ENCODE assay signal across 29 mouse cellular contexts in the genomic region with DNA sequence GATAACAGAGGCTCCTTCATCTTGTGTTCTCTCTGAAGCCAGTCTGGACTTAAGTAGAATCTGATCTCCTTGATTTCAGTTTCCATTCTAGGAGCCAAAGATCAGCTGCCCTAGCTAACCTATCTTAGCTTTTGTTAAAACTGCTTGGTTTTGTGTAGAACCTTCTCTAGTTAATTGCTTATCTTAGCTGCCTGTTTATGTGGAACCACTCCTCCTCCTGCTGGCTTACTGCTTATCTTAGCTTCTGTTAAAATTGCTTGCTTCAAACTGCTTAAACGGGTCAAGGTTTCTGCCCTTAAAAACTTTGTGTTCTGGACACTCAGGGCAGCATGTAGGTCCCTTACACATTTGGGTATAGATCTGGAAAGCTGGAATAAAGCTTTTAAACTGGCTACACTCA.
DNase-seq lines count a peak whose midpoint lies in the region; ATAC-seq and TF ChIP-seq lines count a peak whose summit lies in the region.
"Had no signal": no experiment of that assay in that cellular context is flagged by ENCODE, and none has a peak within 500 bp of the region (broad histone marks: within the 10 kb centered on the region; RNA-seq: fewer than 3 reads in every experiment).

No protein-coding gene starts in this region.

- peaks cover 13% of the 10 kb centered on the region for H3K4me1 ChIP-seq in liver, adult 2 months (ENCODE audit: control insufficient read depth, insufficient read depth, low read length)
- H3K4me1 ChIP-seq in liver, embryonic 12.5 days = peaks cover 7% of the 10 kb centered on the region; the same call in 1 of the 2 replicates
- no peaks in the 10 kb centered on the region for H3K4me1 ChIP-seq in stomach, postnatal 0 days (replicated peaks; ENCODE audit: control insufficient read depth, insufficient read depth)
- H3K4me1 ChIP-seq in heart, embryonic 10.5 days = 0 out of 2 replicates have a peak, but pooled peaks cover 5% of the 10 kb centered on the region
- H3K4me1 ChIP-seq: embryonic facial prominence, embryonic 10.5 days; embryonic facial prominence, embryonic 13.5 days; forebrain, embryonic 12.5 days; forebrain, embryonic 15.5 days; hindbrain, embryonic 12.5 days; hindbrain, embryonic 15.5 days had no signal

- peak; percentile 23 for DNase-seq in heart, adult 11 months
- no peak for DNase-seq in heart, adult 9 months (ENCODE audit: low spot score in 2 of 2)
- peak; percentile 10 for DNase-seq in liver, adult 2 months (ENCODE audit: extremely low read depth, low read depth, low spot score)
- no peak for DNase-seq in Patski (ENCODE audit: low read depth, low spot score)
- no peak for DNase-seq in stomach, postnatal 0 days (ENCODE audit: low spot score)
- DNase-seq in gastrocnemius, postnatal 36 days = no peak
- DNase-seq in heart, embryonic 10.5 days (ENCODE audit: low spot score) = no peak
- DNase-seq: adrenal gland, adult 8-10 months; adrenal gland, postnatal 25 days; B cell, adult 2 months; cerebellum, adult 11-12 months; cerebellum, adult 8-10 months; cerebellum, postnatal 10 days; cerebellum, postnatal 36 days; embryo, embryonic 11 days; gastrocnemius, postnatal 10 days; heart, adult 18-20 months had no signal

- no peak overlapping the region for H3K4me2 ChIP-seq in liver, embryonic 12.5 days
- H3K4me2 ChIP-seq in stomach, postnatal 0 days (replicated peaks; ENCODE audit: low read depth) = no peak overlapping the region
- H3K4me2 ChIP-seq: embryonic facial prominence, embryonic 13.5 days; forebrain, embryonic 12.5 days; forebrain, embryonic 15.5 days; heart, embryonic 11.5 days; hindbrain, embryonic 12.5 days; hindbrain, embryonic 15.5 days had no signal

- no peak overlapping the region for H3K4me3 ChIP-seq in liver, adult 2 months (ENCODE audit: insufficient read depth, low read depth, low read length)
- no peak overlapping the region for H3K4me3 ChIP-seq in liver, embryonic 12.5 days
- H3K4me3 ChIP-seq in stomach, postnatal 0 days (ENCODE audit: low read depth, low read length) = no peak overlapping the region
- H3K4me3 ChIP-seq in heart, embryonic 10.5 days = no peak overlapping the region
- H3K4me3 ChIP-seq: embryonic facial prominence, embryonic 10.5 days; embryonic facial prominence, embryonic 13.5 days; erythroblast, embryonic 14.5 days; forebrain, embryonic 12.5 days; forebrain, embryonic 15.5 days; hindbrain, embryonic 12.5 days; hindbrain, embryonic 15.5 days had no signal

- POLR2A ChIA-PET in Patski (lab: Charles Lee) = interaction anchor here (0.6 to 5.6 kb wide), 4 partner anchors 29 to 227 kb away, joined by 3 to 49 read pairs (median 4); partner anchors contain the start of gene Fst

- no peaks in the 10 kb centered on the region for H3K9me3 ChIP-seq in liver, embryonic 12.5 days (replicated peaks)
- H3K9me3 ChIP-seq in stomach, postnatal 0 days (ENCODE audit: control insufficient read depth, low read length) = no peaks in the 10 kb centered on the region
- no peaks in the 10 kb centered on the region for H3K9me3 ChIP-seq in heart, embryonic 10.5 days
- H3K9me3 ChIP-seq: embryonic facial prominence, embryonic 10.5 days; embryonic facial prominence, embryonic 13.5 days; forebrain, embryonic 12.5 days; forebrain, embryonic 15.5 days; G1E; hindbrain, embryonic 12.5 days; hindbrain, embryonic 15.5 days had no signal

- no peak for TF ChIP-seq POLR2A in liver, adult 2 months (IDR thresholded peaks at IDR 0.05; ENCODE audit: extremely low read depth, insufficient read depth, low read length)

- intact Hi-C loops in gastrocnemius, postnatal 36 days (cut with DNase I) = no loop called here

- no peaks in the 10 kb centered on the region for H3K79me2 ChIP-seq in liver, adult 2 months (ENCODE audit: control insufficient read depth, insufficient read depth, low read length)

- 50% methylated on average over 1 of the region's 1 CpGs for WGBS in liver, adult 2 months
- 30% methylated on average over 1 of the region's 1 CpGs for WGBS in liver, embryonic 12.5 days (ENCODE audit: insufficient replicate concordance)
- WGBS in stomach, postnatal 0 days = 51% methylated on average over 1 of the region's 1 CpGs
- 16% methylated on average over 1 of the region's 1 CpGs for WGBS in heart, embryonic 10.5 days

- no peak for TF ChIP-seq EP300 in stomach, postnatal 0 days (optimal IDR thresholded peaks at IDR 0.05)

- CTCF ChIA-PET in Patski (lab: Charles Lee) = interaction anchor here (0.8 to 2.5 kb wide), 8 partner anchors 39 to 991 kb away, joined by 3 to 22 read pairs (median 3); no protein-coding TSS in a partner anchor

- no peak overlapping the region for H3K9ac ChIP-seq in liver, adult 2 months (ENCODE audit: low read depth, low read length)
- H3K9ac ChIP-seq in liver, embryonic 12.5 days = no peak overlapping the region
- no peak overlapping the region for H3K9ac ChIP-seq in stomach, postnatal 0 days (ENCODE audit: low read length)
- H3K9ac ChIP-seq: embryonic facial prominence, embryonic 13.5 days; forebrain, embryonic 12.5 days; forebrain, embryonic 15.5 days; hindbrain, embryonic 12.5 days; hindbrain, embryonic 15.5 days had no signal

- no peaks in the 10 kb centered on the region for H3K27me3 ChIP-seq in liver, adult 2 months (ENCODE audit: control insufficient read depth, insufficient read depth, low read length)
- no peaks in the 10 kb centered on the region for H3K27me3 ChIP-seq in liver, embryonic 12.5 days (replicated peaks)
- no peaks in the 10 kb centered on the region for H3K27me3 ChIP-seq in Patski
- H3K27me3 ChIP-seq in stomach, postnatal 0 days (ENCODE audit: control insufficient read depth, insufficient read depth, low read length) = no peaks in the 10 kb centered on the region
- no peaks in the 10 kb centered on the region for H3K27me3 ChIP-seq in heart, embryonic 10.5 days (ENCODE audit: insufficient read depth, poor library complexity, severe bottlenecking)
- H3K27me3 ChIP-seq: CH12.LX; embryonic facial prominence, embryonic 13.5 days; forebrain, embryonic 12.5 days; forebrain, embryonic 15.5 days; hindbrain, embryonic 12.5 days; hindbrain, embryonic 15.5 days had no signal

- H3K36me3 ChIP-seq in liver, adult 2 months (ENCODE audit: control insufficient read depth, insufficient read depth, low read length) = no peaks in the 10 kb centered on the region
- H3K36me3 ChIP-seq in liver, embryonic 12.5 days = no peaks in the 10 kb centered on the region
- no peaks in the 10 kb centered on the region for H3K36me3 ChIP-seq in stomach, postnatal 0 days (ENCODE audit: control insufficient read depth, insufficient read depth, low read length)
- H3K36me3 ChIP-seq in heart, embryonic 10.5 days = no peaks in the 10 kb centered on the region
- H3K36me3 ChIP-seq: embryonic facial prominence, embryonic 10.5 days; embryonic facial prominence, embryonic 13.5 days; forebrain, embryonic 12.5 days; forebrain, embryonic 15.5 days; G1E; hindbrain, embryonic 12.5 days; hindbrain, embryonic 15.5 days had no signal

- H3K27ac ChIP-seq in liver, adult 2 months (replicated peaks; ENCODE audit: insufficient read depth, low read depth, low read length) = no peak overlapping the region
- no peak overlapping the region for H3K27ac ChIP-seq in liver, embryonic 12.5 days
- no peak overlapping the region for H3K27ac ChIP-seq in stomach, postnatal 0 days (replicated peaks)
- H3K27ac ChIP-seq in heart, embryonic 10.5 days = no peak overlapping the region
- H3K27ac ChIP-seq: embryonic facial prominence, embryonic 10.5 days; embryonic facial prominence, embryonic 13.5 days; forebrain, embryonic 12.5 days; forebrain, embryonic 15.5 days; hindbrain, embryonic 12.5 days; hindbrain, embryonic 15.5 days had no signal

- TF ChIP-seq CTCF in liver, adult 2 months (IDR thresholded peaks at IDR 0.05; ENCODE audit: low read depth, low read length) = no peak
- peak; percentile 18 for TF ChIP-seq CTCF in Patski (IDR thresholded peaks at IDR 0.05)
- peak; percentile 11; the same call in 1 of the 2 replicates for TF ChIP-seq CTCF in stomach, postnatal 0 days (IDR thresholded peaks at IDR 0.05; ENCODE audit: low read depth)

- ATAC-seq in liver, embryonic 12.5 days = no peak
- no peak for ATAC-seq in Patski
- no peak for ATAC-seq in stomach, postnatal 0 days (ENCODE audit: low FRiP score, low TSS enrichment)
- ATAC-seq: activated CD4-positive, CD25-positive, alpha-beta regulatory T cell, adult 4 months; forebrain, embryonic 15.5 days had no signal

- in situ Hi-C loops in Patski (cut with MboI; ENCODE audit: low pct_unique_long_range_greater_than_20kb) = loop anchor here (5.0 kb wide), 2 partner anchors 73 to 607 kb away; no protein-coding TSS in a partner anchor

Comparison
In these comparisons a context has a peak if more than half of its experiments do, and no peak if none do; other contexts are left out.
1. DNase-seq: peak in heart, adult 11 months (single experiment) and liver, adult 2 months (single experiment); none in heart, adult 9 months (0 of 2), Patski (single experiment), stomach, postnatal 0 days (single experiment), gastrocnemius, postnatal 36 days (0 of 2) and heart, embryonic 10.5 days (single experiment).